Mouse (Mus musculus) induced T-regulatory cell, adult 2 months (primary cell): ENCODE results near the gene Btnl9.
"Not testable (repeated sequence)": the region's sequence is repeated elsewhere in the genome, so short reads cannot be mapped to it uniquely, and the experiment has no call there.

Experiments used
- DNase-seq: peaks from one replicate; pipeline ENCODE4 v3.0.0-alpha.2; 2012; ENCODE audit warnings: low read depth

Btnl9 gene

DNA sequence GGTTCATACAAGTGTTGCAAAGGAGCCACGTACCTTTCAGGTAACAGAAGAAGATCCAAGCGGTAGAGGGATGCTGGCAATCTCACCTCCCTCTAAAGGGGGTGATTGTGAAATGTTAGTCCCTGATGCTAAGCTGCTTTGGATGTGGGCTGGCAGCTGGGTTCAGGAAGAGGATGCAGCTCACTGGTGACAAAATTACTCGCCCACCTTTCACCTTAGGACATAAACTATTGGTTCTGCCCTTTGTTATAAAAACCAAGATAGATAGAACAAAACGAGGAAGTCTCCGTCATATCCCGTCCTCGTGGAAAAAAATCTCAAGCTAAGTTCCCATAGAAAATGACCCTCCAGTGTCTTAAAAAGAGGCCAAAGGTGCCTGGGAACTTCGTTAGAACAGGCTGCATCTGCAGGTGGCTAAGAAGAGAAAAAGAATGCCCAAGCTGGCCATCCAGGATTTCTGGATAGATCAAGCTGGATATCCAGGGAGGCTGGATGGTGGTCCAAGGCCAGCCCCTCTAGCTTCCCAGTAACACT, at the start of gene Btnl9:
Gene Btnl9 (minus strand): TSS at position 205 of the 534 bp plus-strand sequence.
- DNase-seq, result no peak

DNA sequence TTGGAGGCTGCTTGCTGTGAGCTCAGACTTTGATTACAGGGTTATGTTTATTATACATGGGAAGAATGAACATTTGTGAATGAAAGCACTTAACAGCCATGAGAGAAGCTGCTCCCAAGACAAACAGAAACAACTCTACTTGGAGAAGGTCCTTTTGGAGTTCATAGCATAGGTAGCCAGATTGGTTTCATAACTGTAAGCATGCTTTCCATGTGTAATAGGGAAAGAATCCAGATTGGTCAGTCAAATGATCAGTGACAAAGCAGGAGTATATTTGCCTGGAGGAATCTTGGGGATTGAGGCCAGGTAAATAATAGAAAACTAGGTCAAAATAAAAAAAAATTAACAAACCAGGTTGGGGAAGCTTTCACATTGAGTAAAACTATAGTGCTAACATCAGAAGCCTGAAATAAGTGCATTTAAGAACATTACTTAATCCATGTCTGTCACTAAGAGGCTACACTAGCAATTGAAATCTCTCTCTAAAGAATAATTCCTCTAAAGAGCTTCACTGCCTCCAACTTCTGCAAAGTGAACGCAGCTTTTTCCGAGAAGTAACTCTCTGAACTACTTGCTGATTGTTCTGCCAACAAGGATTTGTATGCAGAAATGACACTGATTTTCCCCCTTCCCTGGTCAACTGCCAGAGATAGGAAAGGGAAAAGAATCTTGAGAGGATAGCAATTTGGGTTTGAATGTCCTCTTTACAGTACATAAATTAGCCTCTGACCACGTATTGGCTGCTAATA, 48.7 kb upstream of the Btnl9 start:
- DNase-seq, result no peak

DNA sequence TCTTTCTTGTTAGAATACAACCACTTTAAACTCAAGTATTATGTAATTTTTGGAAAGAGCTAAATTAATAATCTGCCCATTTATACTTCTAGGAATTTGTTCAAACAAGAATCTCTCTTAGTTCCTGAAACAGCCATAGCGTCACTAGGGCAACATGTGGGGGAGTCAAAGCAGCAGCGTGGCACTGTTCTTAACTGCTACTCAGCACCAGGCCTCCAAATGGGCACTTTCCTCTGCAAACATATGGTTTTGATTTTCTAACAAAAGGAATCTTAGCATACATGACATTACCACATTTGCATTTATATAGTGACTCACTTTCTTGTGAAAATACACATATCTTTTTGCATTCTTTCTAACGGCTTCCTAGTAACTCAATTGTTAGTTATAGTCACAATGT, 45.8 kb upstream of the Btnl9 start:
- DNase-seq, result no peak

DNA sequence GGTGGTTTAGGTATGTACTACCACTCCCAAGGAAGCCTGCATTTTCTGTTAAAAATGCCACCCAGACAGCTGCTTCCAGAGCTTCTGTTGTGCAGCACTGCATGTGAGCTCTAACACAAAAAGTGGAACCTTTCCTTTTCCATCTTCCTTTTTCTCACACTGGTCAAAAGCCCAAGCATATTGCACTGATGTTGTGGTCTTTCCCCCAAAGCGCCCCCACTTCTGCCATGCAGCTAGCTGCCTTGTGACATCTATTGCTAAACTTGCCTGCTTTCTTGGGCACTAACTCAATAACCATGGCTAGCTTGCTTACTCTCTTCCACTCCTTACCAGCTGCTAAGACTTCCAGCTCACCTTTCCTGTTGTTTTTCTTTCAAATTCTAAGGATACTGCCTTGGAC, 37.5 kb upstream of the Btnl9 start:
- no peak for DNase-seq

DNA sequence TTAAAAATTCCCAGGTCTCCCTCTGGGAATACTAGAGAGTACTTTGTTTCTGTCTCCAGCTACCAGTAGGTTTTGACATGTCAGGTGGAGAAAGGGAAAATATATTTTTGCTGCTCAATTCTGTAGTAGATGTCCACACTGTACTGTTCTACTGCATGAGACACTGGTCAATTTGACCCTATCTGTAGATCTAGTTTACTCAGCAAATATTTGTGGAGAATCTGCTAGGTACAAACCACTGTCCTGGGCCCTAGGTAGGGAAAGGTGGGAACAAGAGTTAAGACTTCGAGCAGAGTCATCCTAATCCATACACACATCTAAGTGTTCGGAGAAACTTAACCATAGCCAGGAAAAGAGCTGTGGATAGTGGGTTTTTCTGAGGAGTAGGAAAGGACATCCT, 32.3 kb upstream of the Btnl9 start:
- DNase-seq, result no peak

DNA sequence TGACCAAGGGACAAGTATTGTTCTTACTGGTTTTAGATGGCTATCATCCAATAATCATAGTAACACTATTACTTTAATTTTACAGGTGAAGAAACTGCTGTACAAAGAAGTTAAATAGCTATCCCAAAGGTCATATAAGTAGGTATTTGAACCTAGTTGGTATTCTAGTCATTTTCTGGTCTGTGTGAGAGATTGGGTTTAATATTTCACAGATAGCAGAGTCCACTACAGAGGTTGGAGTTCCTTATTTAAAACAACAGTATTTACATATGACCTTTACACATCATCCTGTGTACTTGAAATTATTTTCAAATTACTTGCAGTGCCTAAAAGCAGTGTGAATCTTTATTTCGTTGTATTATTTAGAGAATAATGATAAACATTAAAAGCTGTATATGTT, 26.5 kb upstream of the Btnl9 start:
- no peak for DNase-seq

DNA sequence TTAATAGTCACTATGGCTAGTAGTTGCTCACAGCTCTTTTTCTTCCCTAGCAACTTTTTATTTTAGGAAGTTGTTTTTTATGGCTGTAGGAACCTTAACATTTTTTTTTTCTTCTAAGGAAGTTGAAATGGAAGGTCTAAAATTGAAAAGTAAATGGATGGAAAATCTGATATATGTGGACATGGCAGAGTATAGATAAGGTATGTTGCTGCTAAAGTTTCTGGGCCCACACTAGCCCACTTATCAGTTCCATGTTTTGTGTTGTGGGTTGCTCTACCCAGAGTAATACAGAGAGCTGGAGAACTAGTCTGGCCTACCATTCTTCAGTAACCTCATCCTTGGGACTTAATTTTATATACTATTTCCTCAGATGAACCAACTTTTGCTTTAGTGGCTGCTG, 25.6 kb upstream of the Btnl9 start:
- DNase-seq, result no peak

DNA sequence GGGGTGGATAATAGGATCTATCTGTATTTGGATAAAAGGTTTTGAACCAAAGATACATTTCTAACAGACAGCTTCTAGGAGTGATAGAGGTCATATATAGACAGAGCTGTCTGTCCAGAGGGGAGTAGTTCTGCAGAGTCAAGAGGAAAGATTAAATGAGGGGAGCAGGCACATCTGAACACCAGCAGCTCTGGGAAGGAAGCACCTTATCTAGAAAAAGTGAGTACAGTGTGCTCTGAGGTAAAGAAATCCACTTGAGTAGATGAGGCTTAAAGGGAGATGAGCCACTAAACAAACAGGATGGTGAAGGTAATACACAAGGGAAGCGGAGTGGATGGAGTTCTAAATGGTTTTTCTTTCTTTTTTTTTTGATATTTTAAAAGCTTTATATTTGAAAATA, 20.5 kb upstream of the Btnl9 start:
- no peak for DNase-seq

DNA sequence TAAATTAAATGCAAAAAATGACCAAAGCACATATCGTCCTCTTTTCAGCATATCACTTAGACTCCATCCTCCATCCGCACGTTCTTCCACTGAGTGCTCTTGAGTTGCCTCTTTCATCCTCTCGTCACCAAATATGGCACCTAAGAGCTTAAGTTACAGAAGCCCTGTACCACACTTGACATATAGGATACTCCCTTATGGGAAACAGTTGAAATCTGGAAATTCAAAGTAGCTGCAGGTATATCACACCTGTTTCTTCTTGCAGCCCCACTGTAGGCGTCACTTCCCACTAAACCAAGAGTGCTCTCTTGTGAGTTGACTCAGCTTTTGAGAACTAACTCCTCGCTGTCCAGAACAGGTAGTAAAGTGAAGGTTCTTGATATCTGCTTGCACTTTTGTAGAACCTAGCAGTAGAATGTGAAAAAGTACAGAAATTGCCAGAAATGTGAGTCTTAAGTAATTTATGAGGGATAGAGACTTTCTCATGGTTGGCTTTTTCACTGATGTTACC, 18.2 kb upstream of the Btnl9 start:
- peak; percentile 47 for DNase-seq

DNA sequence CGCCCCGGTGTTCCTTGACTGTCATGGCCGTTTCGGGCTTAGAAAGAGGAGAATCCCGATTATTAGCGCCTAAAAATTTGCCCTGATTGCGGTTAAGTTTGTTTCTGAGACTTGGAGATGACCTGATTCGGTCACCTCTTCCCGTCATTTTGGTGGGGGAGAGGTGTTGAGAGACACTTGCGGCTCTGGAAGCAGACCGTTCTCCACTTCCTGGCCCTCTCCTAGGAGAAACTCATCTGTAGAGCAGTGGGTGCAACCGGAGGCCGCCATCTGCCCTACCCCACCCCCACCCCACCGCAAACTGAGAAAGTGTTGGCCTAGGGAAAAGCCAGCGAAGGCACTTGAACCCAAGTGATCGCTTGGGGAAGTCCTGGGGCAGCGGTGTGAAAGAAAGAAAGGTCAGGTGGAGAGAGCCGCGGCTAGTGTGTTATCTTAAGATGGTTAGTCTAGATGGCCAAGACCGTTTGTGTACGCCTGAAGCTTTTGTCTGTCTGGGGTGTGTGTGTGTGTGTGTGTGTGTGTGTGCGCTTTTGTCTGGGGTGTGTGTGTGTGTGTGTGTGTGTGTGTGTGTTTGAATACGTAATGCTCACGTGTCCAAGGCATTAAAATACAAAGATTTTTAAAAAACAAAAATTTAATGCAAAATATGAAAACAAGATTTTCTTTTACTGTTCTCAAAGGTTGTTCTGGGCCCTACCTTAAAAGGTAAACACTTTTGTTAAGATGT, 17.0 kb upstream of the Btnl9 start:
- peak; percentile 90 for DNase-seq

DNA sequence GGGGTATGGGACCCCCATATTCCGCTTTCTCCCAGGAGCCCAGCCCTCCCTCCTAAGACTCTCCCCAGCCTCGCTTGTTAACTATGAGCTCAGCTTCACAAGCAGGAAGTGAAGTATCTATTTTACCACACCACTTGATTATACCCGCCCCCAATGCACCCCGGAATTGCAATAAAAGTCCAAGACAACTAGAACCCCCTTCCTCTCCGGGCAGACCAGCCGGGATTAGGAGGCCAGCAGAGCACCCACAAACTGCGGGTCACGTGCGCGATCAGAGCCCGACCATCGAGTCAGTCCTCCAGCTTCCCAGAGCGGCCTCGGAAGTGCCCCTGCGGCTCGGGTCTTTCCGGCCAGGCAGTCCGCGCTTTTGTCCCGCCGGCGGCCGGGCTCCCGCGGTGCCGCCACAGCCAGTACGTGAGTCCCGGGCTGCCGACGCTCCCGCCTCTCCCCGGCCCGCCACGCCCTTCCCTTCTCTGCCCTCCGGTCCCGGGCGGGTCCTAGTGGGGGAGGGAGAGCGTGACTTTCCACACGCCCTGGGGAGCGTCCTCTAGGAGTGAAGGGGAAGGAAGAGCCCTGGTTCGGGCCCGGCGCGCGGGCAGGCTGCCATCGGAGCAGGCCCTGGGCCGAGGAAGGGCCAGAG, 16.3 kb upstream of the Btnl9 start, which contains the start of gene Zfp62:
Gene Zfp62 (plus strand): TSS at position 164 of the 640 bp plus-strand sequence.
- peak; percentile 95 for DNase-seq

DNA sequence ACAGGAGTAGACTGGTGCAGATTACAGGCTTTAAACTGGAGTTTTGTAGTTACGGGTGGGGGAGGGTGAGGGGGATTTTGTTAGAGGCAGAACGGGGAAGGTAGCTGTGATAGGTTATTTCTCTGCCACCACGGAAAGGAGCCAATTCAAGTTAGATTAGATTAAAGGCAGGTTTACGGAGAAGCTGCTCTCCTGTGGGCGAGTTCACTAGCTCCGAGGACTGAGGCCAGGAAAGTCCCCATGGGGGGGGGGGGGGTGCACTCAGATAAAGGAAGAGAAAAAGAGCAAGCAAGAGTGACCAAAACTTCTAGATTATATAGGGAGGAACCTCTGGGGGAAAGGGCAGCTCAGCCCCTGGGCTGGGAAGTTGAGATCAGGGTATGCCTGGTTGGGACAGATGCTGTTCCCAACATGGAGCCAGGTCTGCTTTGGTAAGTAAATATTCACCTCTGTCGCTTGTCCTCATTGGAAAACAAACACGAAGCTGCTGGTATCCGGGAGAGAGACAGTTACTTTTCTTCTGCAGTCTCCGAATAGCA, 15.6 kb upstream of the Btnl9 start:
- peak; percentile 78 for DNase-seq

DNA sequence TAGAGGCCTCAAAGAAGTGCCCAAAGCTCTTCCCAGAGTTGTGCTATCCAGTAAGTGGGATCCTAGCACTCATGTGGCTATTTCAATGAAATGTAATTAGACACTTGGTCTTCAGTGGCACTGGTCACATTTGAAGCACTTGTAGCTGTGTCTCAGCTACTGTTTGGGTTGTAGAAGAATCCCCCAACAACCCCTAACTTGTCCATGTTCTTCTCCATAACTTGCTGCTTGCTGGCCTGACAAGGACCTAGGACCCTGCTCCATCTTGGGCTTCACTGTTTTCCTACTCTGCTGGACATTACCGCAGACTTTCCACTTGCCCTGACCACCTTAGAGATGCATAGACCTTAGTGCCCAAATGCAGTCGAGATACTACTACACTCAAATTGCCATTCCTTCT, 15.1 kb upstream of the Btnl9 start:
- DNase-seq, result no peak

DNA sequence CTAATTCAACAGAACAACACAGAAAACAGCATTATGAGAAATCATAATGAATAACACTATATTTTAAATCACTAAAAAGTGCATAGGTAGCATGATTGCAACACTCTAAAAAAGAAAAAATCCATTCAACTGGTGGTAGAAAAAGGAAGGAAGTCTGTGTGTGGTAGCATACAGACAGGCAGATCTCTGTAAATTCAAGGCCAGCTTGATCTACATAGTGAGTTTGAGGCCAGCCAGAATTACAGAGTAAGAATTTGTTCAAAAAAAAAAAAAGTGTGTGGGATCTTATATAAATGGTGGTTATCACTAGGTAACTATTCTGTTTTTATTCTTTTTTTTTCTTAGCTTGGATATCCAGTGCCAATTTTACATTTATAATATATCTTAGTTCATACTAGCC, 14.2 kb upstream of the Btnl9 start:
- no peak for DNase-seq

DNA sequence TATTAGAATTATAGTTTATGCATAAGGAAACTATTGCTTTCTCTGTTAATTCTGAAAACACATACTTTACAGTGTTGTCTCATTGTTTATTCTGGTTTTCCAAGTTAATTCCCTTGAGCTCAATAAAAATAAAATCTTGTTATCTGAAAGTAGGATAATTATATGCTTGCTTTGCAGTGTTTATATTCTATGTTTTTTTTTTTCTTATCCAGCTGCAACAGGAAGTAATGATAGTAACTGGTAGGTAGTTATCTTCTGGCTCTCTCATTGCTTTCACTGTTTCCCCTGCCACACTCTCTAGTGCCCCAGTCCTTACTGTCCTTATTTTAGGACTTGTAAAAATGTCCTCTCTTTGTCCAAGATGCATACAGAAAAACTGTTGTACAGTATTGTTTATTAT, 13.7 kb upstream of the Btnl9 start:
- no peak for DNase-seq

DNA sequence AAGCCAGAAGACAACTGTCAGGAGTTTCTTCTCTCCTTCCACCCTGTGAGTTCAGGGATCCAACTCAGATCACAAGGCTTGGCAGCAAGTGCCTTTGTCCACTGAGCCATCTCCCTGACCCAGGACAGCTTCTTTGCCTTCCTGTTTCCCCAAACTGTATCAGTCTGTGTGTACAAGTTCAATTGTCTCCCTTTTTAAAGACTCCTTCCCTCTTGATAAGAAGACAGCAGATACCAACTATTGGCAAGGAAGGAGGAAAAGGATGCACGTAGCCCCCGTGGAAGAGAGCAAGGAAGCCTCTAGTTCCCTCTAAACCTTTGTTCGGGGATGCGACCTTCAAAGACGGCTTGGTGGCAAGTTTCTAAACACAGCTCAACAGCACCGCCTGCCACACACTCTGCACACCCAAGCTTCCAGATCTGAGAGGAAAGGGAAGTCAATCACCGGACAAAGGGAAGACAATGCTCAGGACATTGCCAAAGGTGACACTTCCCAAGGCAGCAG, 8.9 kb upstream of the Btnl9 start:
- DNase-seq, result no peak

DNA sequence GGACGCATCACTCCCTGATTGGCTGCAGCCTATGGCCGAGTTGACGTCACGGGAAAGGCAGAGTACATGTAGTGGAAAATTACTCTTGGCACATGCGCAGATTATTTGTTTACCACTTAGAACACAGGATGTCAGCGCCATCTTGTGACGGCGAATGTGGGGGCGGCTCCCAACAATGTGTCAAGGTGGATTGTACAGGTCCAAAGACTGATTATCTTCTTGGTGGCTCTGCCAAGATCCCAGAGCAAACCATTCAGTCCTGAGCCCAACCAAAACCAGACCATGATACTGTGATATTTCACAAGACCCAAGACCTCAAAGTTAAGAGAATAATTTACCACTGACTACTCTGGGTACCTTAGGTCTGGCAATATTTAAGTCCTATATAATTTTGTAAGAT, 7.8 kb upstream of the Btnl9 start:
- not testable (repeated sequence) for DNase-seq

DNA sequence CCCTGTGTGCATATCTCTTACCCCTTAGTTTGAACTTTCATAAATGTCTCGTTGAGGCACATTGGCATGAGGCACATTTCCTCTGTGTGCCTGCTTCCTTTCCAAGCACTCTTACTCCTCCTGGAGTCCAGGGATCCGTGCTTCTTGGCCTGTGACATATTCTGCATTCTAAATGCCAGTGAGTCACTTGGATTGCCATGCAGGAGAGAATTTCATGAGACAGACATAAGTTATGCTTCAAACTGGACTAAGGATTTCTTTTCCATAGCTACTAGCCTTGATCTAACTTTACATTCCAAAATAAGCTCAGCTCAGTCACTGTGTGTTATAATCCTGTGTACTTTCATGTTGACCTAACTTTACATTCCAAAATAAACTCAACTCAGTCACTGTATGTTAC, 4.1 kb upstream of the Btnl9 start:
- DNase-seq, result no peak

DNA sequence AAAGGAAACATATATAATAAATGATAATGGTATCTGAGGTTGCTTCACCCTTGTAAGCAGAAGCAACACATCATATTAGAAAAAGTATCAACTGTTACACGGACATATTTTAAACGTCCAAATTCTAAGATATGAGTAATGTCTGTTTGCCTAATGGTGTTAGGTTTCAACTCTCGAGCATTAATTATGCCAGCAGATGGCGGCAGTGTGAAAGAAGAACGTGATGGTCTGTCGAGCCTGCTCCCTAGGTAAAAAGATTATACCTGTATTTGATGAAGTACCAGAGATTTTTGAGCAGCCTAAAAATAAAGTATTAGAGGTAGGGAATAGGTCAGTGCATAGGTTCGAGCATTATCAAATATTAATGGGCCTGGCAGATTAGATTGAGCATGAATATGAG, 2.8 kb upstream of the Btnl9 start:
- DNase-seq, result peak; percentile 82

DNA sequence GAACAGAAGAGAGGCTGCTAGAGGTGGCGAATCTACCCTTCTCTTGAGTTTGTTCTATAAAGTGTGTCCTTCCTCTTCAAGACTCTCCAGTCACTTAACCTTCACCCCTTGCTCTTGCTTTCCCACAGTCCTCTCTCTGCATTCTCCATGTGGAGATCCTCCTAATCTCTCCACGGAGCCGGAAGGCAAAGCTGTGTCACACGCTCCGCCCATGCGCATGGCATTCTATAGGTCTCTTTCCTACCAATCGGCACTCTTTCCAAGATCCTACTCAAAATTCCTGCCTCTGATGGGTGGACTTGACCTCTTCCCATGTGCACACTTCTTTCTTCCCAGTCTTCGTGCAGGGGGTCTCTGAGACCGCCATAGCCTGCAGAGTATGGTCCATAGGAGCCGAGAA, 742 bp upstream of the Btnl9 start:
- no peak for DNase-seq

DNA sequence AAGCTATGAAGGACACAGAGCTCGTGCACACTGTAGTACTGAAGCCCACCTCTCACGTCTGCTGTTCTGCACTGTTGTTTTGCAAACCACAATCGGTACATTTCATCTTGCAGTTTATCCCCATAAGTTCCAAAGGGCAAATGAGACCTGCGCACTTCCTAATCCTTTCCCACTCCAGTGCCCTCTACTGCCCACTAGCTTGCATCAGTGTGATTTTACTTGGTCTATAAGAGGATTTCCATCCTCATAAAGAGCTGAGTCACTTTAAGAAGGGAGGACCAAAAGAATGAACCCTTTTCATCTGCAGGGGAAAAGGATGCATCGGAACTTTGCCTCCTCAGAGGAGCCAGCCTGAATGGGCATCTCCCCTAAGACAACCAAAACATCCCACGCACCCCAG, 507 bp downstream of the Btnl9 start:
- DNase-seq, result no peak

DNA sequence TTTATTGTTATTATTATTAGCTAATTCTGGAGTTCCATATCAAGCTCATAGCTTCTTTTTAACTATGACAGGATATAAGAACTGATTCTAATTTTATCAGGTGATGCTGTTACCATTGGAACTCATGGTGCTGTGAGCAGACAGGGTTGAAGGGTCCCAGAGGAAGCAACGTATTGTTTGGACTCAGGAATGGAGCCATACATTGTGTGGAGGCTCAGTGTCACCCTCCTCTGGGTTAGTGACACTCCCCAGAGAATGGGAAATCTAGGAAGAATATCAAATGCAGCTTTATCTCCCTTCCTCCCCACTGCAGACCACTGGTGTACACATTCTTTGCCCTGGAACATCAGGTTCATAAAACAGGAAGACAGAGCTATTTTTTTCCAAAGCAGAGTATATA, 3.8 kb downstream of the Btnl9 start:
- DNase-seq, result no peak
